Mouse (Mus musculus): ENCODE data around the gene Filip1. TPM values are rescaled to one million over a fixed set of nuclear protein-coding genes. Genes with fewer than 3 reads are reported as not detected.

The Filip1 gene
- polyA plus RNA-seq, 1 experiment: not detected

DNA sequence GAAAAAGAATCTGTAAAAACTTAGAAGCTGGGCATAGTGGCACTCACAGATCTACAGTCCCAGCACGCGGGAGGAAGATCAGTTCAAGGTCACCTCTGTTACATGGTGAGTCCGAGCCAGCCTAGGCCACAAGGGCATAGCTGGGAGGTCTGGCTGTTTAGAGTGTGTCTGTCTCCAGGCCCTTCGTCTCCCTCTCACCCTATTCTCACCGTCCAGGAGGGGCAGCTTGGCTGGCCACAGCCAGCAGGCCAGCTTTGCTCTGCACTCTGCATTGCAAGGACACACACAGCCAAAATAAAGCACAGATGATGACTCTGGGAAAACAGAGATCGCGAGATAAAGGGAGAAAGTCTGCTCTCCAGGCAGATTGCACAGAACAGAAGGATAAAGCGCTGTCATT lies 10.2 kb upstream of the Filip1 start:
- Histone ChIP-seq H3K9me3 (no peaks in the 10 kb centered on the region), H3K27me3 (replicated peaks) (no peaks in the 10 kb centered on the region), H3K4me1 (peaks cover 44% of the 10 kb centered on the region), H3K36me3 (replicated peaks; ENCODE audit: low read length) (no peaks in the 10 kb centered on the region), H3K4me3 (replicated peaks) (no peak overlapping the region)
- TF ChIP-seq FLI1 (IDR thresholded peaks at IDR 0.05; ENCODE audit: low read length) (no peak), GATA1 (IDR thresholded peaks at IDR 0.05; ENCODE audit: borderline replicate concordance, low read length) (no peak; the same call in 2 of the 3 replicates)

DNA sequence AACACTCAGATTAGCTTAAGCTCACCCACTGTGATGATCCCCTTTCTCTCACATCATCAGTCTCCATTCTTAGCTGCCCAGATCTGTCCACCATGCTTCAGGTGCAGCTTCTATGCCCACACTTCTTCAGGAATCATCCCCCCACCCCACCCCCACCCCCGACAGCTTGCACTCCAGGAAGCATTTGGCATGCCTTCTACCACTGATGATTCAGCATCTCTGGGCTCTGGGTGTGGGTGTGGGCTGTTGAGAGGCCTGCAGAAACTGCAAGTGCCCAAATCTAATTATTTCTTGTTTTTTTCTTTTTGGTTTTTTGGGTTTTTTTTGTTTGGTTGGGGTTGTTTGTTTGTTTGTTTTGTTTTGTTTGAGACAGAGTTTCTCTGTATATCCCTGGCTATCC lies 9.0 kb upstream of the Filip1 start:
- no peaks in the 10 kb centered on the region for H3K36me3 ChIP-seq (replicated peaks; ENCODE audit: low read length)
- peaks cover 37% of the 10 kb centered on the region for H3K4me1 ChIP-seq
- TF ChIP-seq GATA1 (IDR thresholded peaks at IDR 0.05; ENCODE audit: borderline replicate concordance, low read length): no peak
- no peak for TF ChIP-seq FLI1 (IDR thresholded peaks at IDR 0.05; ENCODE audit: low read length)
- H3K9me3 ChIP-seq: no peaks in the 10 kb centered on the region
- no peaks in the 10 kb centered on the region for H3K27me3 ChIP-seq (replicated peaks)
- H3K4me3 ChIP-seq (replicated peaks): peak overlapping the region; percentile 75

DNA sequence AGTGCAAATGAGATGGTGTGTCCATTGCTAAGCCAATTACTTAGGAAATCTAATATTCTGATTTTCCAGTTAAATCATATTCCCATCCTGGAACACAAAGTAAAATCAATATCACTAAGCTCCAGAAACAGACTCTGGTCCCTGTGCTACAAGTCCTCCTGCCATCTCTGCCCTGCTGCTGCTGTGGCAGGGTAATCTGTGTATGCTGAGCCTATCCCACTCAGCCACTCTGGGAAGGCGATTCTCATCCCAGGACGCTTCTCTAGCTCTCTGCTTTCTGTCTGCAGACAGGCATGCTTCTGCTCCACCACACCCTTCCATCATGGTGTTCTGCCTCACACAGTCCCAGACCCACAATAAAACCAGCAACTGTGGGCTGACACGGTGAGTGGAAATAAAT lies 7.8 kb upstream of the Filip1 start:
- H3K4me3 ChIP-seq (replicated peaks): no peak overlapping the region
- TF ChIP-seq FLI1 (IDR thresholded peaks at IDR 0.05; ENCODE audit: low read length): no peak
- TF ChIP-seq GATA1 (IDR thresholded peaks at IDR 0.05; ENCODE audit: borderline replicate concordance, low read length): no peak

DNA sequence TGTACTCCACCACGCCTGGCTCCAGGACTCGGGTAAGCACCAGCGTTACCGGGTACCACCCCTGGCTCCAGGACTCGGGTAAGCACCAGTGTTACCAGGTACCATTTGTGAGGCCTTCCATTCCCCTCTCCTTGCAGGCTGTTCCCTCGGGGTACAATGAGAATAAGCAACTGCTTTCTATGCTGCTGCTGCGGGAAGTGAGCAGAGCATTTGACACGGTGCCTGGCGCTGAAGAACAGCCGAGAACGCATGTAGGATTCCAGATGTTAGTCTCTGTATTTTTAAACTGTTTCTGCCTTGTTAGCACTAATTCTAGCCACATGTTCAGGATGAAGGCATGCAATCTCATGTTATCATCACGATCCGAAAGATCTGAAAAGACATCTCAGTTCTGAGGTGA lies 635 bp downstream of the Filip1 start:
- TF ChIP-seq FLI1 (IDR thresholded peaks at IDR 0.05; ENCODE audit: low read length) (no peak), GATA1 (IDR thresholded peaks at IDR 0.05; ENCODE audit: borderline replicate concordance, low read length) (no peak)
- Histone ChIP-seq H3K4me1 (peaks cover 5% of the 10 kb centered on the region; the same call in 1 of the 2 replicates), H3K9me3 (peaks cover 7% of the 10 kb centered on the region), H3K4me3 (replicated peaks) (no peak overlapping the region), H3K27me3 (replicated peaks) (no peaks in the 10 kb centered on the region), H3K36me3 (replicated peaks; ENCODE audit: low read length) (no peaks in the 10 kb centered on the region)

More for the DNA sequence above, 7.8 kb upstream of the Filip1 start:
- H3K36me3 ChIP-seq (replicated peaks; ENCODE audit: low read length): no peaks in the 10 kb centered on the region
- no peaks in the 10 kb centered on the region for H3K27me3 ChIP-seq (replicated peaks)
- H3K4me1 ChIP-seq: peaks cover 30% of the 10 kb centered on the region
- peaks cover 5% of the 10 kb centered on the region for H3K9me3 ChIP-seq

DNA sequence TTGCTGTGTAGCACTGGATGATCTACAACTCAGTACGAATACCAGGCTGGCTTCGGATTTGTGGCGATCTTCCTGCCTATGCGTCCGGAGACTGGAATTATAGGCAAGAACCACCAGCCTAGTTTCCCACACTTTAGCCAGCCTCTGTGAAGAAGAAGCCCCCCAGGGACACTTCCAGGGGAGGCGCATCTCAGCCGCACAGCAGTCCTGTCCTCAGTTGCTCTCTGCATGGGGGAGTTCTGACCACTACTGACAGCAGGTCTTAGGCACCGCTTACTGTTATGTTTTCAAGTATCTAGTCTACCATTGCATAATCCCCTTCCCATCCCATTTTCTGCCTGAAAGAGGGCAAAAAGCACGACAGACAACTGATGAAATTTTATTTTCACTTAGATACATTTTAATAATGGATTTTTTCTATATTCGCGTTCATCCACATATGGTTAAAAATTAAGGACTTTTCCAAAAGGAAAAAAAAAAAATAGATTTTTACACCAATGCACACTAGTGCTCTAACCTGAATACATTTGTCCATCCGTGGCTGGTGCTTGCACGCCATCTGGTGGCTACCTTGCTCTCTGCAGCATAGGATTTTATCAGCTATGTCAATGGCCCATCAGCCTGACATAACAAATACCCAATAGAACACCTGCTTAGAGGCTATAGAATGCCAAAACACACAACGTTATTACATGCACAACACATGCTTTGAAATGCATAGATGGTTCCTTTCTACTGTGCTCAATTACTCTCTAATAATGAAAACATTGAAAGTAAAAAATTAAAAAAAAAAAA lies 10.1 kb downstream of the Filip1 start:
- Histone ChIP-seq H3K36me3 (replicated peaks; ENCODE audit: low read length) (no peaks in the 10 kb centered on the region), H3K4me3 (replicated peaks) (no peak overlapping the region), H3K9me3 (peaks cover 13% of the 10 kb centered on the region), H3K27me3 (replicated peaks) (peaks cover 2% of the 10 kb centered on the region), H3K4me1 (no peaks in the 10 kb centered on the region)
- TF ChIP-seq FLI1 (IDR thresholded peaks at IDR 0.05; ENCODE audit: low read length) (no peak), GATA1 (IDR thresholded peaks at IDR 0.05; ENCODE audit: borderline replicate concordance, low read length) (no peak)

DNA sequence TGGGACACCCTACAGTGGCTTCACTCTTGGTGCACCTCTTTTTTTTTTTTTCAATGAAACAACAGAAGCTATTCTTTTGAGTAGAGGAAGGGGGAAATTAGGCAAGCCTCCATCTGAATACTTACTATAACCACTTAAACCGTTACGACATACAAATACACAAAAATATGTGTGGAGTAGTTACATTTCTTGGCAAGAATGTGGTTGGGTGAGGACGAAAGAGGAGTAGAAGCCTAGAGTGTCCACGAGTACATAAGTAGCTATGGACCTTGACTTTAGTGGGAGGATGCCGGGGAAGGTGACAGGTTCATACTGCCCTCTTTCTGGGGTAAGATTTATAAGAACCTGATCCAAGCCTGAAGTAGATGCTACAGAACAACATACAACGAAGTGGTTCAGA lies 15.4 kb downstream of the Filip1 start:
- Histone ChIP-seq H3K4me3 (replicated peaks) (no peak overlapping the region), H3K9me3 (no peaks in the 10 kb centered on the region), H3K27me3 (replicated peaks) (no peaks in the 10 kb centered on the region), H3K36me3 (replicated peaks; ENCODE audit: low read length) (no peaks in the 10 kb centered on the region), H3K4me1 (no peaks in the 10 kb centered on the region)
- TF ChIP-seq GATA1 (IDR thresholded peaks at IDR 0.05; ENCODE audit: borderline replicate concordance, low read length) (no peak), FLI1 (IDR thresholded peaks at IDR 0.05; ENCODE audit: low read length) (no peak)

DNA sequence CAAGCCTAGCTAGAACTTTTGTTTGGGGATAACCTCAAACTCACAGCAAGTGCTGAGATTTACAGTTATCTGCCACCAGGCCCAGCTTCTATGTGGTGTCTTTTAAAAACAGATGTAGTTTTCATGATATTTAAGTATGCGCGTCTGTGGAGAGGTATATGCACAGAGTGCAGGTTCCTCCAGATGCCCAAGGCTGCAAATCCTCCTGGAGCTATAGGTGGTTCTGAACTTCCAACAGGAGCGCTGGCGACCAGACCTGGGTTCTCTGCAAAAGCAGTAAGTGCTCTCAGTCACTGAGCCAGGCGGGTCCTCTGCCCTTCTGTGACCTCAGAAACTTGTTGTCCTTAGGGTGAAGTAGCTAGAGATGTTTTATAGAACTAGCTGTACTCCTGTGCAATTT lies 18.4 kb downstream of the Filip1 start:
- Histone ChIP-seq H3K9me3 (peaks cover 12% of the 10 kb centered on the region; the same call in 1 of the 2 replicates), H3K4me1 (peaks cover 3% of the 10 kb centered on the region; the same call in 1 of the 2 replicates), H3K36me3 (replicated peaks; ENCODE audit: low read length) (no peaks in the 10 kb centered on the region), H3K4me3 (replicated peaks) (no peak overlapping the region), H3K27me3 (replicated peaks) (no peaks in the 10 kb centered on the region)
- no peak for TF ChIP-seq FLI1 (IDR thresholded peaks at IDR 0.05; ENCODE audit: low read length)
- TF ChIP-seq GATA1 (IDR thresholded peaks at IDR 0.05; ENCODE audit: borderline replicate concordance, low read length): no peak

DNA sequence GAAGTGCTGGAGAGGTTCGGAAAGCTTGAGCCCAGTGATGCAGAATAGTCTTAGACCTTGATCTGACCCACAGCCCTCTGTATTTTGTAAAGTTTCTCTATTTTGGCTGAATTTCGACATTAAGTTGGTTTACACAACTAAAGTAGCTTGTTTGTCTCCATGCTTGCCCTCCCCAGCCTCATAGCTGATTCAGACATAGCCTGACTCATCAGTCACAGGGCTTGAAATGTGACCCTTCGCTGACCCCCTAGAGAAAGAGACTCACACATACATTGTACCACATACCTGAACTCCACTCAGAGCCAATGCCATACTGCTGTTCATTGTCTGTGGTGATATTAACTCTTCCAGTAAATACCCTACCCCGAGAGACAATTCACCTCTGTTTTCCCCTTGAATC lies 19.6 kb downstream of the Filip1 start:
- Histone ChIP-seq H3K9me3 (peaks cover 12% of the 10 kb centered on the region; the same call in 1 of the 2 replicates), H3K36me3 (replicated peaks; ENCODE audit: low read length) (no peaks in the 10 kb centered on the region), H3K4me1 (peaks cover 3% of the 10 kb centered on the region; the same call in 1 of the 2 replicates), H3K27me3 (replicated peaks) (no peaks in the 10 kb centered on the region), H3K4me3 (replicated peaks) (no peak overlapping the region)
- no peak for TF ChIP-seq GATA1 (IDR thresholded peaks at IDR 0.05; ENCODE audit: borderline replicate concordance, low read length)
- TF ChIP-seq FLI1 (IDR thresholded peaks at IDR 0.05; ENCODE audit: low read length): no peak

DNA sequence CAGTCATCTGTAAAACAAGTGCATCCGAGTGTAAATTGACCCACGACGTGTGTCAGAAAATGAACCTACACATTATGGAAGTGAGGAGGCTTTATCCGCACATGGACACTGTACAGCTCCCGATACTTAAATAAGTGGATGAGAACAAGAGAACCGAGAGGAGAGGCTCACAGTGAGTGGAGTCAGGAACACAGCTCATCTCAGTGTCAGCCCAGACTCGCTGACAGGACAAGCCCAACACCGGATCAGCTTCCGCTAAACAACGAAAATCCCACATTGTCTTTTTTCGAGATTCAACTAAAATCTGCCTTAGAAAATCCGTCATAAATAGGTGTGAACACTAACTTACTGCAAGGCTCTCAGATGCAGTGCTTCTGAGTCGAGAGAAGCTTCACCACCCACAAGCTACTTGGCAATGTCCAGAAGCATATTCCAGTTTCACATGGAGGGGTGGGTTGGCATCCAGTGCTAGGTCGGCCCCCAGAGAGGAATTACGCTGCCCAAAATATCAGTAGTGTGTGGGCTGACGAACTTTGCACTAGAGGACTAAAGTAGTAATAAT lies 22.1 kb downstream of the Filip1 start:
- TF ChIP-seq FLI1 (IDR thresholded peaks at IDR 0.05; ENCODE audit: low read length) (no peak), GATA1 (IDR thresholded peaks at IDR 0.05; ENCODE audit: borderline replicate concordance, low read length) (no peak)
- Histone ChIP-seq H3K4me3 (replicated peaks) (no peak overlapping the region), H3K9me3 (peaks cover 12% of the 10 kb centered on the region; the same call in 1 of the 2 replicates), H3K4me1 (peaks cover 3% of the 10 kb centered on the region; the same call in 1 of the 2 replicates), H3K36me3 (replicated peaks; ENCODE audit: low read length) (no peaks in the 10 kb centered on the region), H3K27me3 (replicated peaks) (no peaks in the 10 kb centered on the region)

DNA sequence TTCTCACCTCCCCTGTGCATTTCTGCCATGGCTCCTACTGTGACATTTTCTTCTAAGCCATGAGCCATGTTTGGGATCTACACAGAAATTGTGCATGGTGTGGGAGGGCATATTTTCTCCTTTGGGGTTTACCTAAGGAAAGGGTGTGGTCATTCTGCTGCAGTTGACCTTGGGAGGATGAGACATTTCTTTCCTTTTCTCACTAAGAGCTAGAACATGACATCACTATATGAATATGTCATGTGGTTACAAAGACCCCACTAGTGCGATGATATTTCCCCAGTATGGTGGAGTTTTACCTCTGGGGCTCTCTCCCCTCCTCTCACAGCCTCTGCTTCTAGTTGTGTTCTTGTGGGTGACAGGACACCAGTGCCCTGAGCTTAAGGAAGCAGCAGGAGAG lies 22.9 kb downstream of the Filip1 start:
- Histone ChIP-seq H3K4me3 (replicated peaks) (no peak overlapping the region), H3K36me3 (replicated peaks; ENCODE audit: low read length) (no peaks in the 10 kb centered on the region), H3K27me3 (replicated peaks) (no peaks in the 10 kb centered on the region), H3K9me3 (peaks cover 17% of the 10 kb centered on the region; the same call in 1 of the 2 replicates), H3K4me1 (peaks cover 3% of the 10 kb centered on the region; the same call in 1 of the 2 replicates)
- TF ChIP-seq GATA1 (IDR thresholded peaks at IDR 0.05; ENCODE audit: borderline replicate concordance, low read length) (no peak), FLI1 (IDR thresholded peaks at IDR 0.05; ENCODE audit: low read length) (no peak)
